Mouse (Mus musculus) splenic B cell, adult 2 months (primary cell): ENCODE measurements at regions not wholly inside any gene's neighbourhood (a gene's known extent, or its start where the extent isn't known, plus 50 kb on each side); places are given as distances from the start of the nearest gene placed in this dataset.

Source experiments
- DNase-seq: peaks from one replicate; pipeline ENCODE4 v3.0.0-alpha.2; 2011; ENCODE audit warnings: low read depth, low spot score
- H3K27me3 ChIP-seq: 2 replicates; pipeline ENCODE4 v1.6.1; 2012; ENCODE audit warnings: mild to moderate bottlenecking, low read length, moderate library complexity, mixed read lengths; ENCODE audit not compliant: control insufficient read depth, poor library complexity, insufficient read depth, severe bottlenecking
- H3K36me3 ChIP-seq: 2 replicates; pipeline ENCODE4 v1.6.1; 2012; ENCODE audit warnings: mild to moderate bottlenecking, low read length, moderate library complexity, mixed read lengths; ENCODE audit not compliant: control insufficient read depth, poor library complexity, insufficient read depth, severe bottlenecking

DNA sequence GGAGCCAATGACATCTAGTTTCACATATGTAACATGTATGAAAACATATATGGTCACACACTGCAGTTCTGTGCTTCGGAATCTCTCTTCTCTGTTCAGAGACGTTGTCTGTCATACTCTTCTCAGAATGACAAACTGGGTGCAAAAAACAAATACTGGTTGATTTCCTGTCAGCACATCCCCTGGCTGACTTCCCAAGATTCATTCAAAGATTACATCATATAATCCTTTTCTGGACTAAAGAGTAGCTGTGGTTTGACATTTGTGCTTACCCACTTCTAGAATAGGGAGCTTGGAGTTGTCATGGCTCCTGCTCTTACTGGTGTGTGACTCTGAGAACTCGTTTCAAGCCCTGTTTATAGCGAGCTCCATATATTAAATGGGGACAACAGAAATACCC lies 85.8 kb upstream of the Tut7 start:
- no peak for DNase-seq
- H3K36me3 ChIP-seq = no peaks in the 10 kb centered on the region
- no peaks in the 10 kb centered on the region for H3K27me3 ChIP-seq

DNA sequence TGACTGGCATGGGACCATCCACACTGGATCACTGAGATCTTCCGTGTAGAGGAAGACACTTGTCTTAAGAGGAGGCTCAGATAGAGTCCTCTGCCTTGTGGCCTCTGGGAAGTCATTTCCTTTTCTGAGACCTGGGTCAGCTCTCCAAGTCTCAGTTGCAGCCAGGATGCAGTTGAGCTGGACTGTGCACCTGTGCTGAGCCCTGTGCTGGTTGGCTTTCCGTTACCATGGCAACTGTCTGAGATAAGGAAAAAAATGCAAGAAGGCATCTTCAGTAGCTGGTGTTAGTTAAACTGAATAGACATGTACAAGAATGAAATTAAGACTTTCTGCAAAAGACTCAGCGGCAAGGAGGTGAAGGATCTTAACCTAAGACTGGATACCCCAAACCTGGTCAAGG lies 82.5 kb upstream of the Tut7 start:
- H3K27me3 ChIP-seq = no peaks in the 10 kb centered on the region
- DNase-seq = no peak

DNA sequence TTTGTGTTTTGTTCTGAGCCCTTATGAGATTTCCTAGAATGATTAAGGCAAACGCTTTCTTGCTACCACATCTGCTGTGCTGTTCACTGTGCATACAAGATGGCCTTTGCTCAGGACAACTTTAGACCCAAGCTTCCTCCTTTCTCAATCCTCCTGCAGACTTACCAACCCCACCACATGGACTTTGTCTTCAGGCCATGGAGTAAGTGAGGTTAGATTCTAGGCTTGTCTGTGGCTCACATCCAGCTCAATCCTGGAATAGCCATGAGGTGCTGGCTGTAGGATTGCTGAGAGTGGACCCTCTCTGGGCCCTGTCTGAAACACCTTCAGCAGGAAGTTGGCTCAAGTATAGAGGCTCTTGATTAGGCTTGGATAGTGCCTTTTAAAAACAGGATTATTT lies 81.5 kb upstream of the Tut7 start:
- no peaks in the 10 kb centered on the region for H3K36me3 ChIP-seq
- DNase-seq = no peak
- no peaks in the 10 kb centered on the region for H3K27me3 ChIP-seq

More for the DNA sequence above, 82.5 kb upstream of the Tut7 start:
- no peaks in the 10 kb centered on the region for H3K36me3 ChIP-seq

DNA sequence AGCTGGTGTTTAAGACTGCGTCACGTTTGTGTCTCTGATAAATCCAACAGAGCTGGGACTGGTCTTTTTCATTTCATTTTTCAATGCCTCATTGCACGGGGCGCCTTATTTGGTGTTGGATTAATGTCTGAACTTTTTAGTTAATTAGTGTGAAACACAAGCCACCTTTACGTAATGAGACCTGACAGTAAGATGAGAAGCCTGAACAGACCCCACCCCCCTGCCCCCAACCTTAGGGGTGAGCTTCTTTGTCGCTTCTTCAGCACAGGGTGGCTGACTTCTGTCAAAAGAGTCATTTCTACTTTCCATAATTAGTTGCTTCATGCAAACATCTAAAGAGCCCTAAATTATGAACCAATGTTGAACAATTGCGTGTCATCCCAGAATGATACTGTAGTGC lies 76.6 kb upstream of the Tut7 start:
- no peak for DNase-seq
- Histone ChIP-seq H3K36me3 (no peaks in the 10 kb centered on the region), H3K27me3 (no peaks in the 10 kb centered on the region)

DNA sequence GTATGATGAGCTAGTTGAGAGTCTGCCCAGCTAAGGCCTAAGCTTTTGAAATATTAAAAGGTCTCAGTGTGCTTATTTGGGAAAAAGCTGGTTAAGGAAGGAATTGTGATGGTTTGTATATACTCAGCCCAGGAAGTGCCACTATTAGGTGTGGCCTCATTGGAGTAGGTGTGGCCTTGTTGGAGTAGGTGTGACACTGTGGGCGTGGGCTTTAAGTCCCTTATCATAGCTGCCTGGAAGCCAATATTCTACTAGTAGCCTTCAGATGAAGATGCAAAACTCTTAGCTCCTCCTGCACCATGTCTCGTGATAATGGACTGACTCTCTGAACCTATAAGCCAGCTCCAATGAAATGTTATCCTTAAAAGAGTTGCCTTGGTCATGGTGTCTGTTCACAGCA lies 72.8 kb upstream of the Tut7 start:
- Histone ChIP-seq H3K27me3 (no peaks in the 10 kb centered on the region), H3K36me3 (no peaks in the 10 kb centered on the region)
- DNase-seq = no peak

DNA sequence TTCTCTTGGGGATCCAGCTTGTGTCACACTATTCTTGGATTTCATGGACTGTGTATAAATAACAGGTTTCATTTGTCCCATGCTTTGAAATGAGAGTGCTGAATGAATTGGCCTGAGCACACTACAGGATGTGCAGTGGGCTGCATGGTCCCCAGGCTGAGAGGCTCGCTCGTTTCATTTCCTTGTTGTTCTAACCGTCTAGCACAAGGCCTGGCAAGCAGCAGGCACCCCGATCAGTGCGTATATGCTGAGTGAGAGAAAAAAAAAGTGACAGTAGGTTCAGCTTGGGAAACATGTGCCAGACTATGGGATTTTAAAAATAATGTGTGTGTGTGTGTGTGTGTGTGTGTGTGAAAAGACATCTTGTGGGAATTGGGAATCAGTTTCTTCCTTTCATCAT lies 71.1 kb upstream of the Tut7 start:
- no peaks in the 10 kb centered on the region for H3K27me3 ChIP-seq
- H3K36me3 ChIP-seq = no peaks in the 10 kb centered on the region
- no peak for DNase-seq

DNA sequence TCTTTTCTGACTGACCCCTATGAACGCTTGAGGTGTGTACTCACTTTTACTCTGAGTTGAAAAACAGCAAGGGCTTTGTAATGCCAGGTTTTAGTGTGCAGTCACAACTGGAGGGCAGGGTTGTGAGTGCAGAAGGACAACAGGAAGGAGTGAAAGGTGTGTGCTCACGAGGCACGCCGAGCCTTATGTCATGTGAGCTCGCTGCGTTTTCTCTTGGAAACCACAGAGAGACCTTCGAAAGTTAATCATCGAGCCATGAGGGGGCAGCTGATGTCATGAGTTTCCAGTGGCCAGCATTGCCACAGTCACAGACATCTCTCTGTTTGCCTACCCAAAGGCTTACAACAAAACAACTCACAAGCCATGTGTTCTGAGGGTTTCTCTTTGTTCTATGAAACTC lies 70.0 kb upstream of the Tut7 start:
- DNase-seq = no peak
- Histone ChIP-seq H3K27me3 (no peaks in the 10 kb centered on the region), H3K36me3 (no peaks in the 10 kb centered on the region)

DNA sequence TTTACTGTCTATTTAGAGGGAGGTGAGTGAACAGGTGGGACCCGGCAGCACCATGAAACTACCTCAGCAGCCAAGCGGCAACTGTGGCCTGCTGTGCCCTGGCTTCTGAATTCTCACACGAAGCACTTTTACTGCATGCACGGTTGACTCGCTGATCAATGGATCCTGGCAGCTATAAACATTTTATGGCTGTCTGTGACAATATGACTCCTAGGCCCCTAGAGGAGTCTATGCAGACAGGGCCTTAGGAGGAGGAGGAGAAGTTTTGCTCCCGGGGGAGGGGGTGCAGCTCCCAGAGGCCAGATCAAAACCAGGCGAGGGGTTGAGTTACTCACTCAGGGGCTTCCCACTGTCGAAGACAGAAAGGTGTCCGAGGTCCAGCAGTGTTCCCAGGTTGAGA lies 69.4 kb upstream of the Tut7 start:
- no peaks in the 10 kb centered on the region for H3K36me3 ChIP-seq
- no peaks in the 10 kb centered on the region for H3K27me3 ChIP-seq
- no peak for DNase-seq

DNA sequence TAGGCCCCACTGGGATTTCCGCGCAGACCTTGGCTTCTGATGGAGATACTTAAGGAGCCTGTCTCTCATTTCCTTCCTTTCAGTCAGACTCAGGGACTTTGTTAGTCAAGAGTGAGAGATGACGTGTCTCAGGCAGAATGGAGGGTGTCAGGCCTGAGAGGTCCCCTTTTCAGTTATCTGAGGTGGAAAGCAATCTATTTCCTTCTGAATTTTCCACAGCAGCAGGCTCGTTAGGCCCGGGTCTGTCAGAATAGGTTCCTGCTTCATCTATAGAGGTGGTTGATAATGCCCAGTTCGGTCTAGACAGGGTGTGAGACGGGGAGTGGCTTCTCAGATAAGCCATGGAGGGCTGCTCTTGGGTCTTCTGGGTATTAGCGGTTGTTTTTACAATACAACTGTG lies 68.8 kb upstream of the Tut7 start:
- no peaks in the 10 kb centered on the region for H3K36me3 ChIP-seq
- H3K27me3 ChIP-seq = no peaks in the 10 kb centered on the region; the same call in 1 of the 2 replicates
- DNase-seq = no peak

DNA sequence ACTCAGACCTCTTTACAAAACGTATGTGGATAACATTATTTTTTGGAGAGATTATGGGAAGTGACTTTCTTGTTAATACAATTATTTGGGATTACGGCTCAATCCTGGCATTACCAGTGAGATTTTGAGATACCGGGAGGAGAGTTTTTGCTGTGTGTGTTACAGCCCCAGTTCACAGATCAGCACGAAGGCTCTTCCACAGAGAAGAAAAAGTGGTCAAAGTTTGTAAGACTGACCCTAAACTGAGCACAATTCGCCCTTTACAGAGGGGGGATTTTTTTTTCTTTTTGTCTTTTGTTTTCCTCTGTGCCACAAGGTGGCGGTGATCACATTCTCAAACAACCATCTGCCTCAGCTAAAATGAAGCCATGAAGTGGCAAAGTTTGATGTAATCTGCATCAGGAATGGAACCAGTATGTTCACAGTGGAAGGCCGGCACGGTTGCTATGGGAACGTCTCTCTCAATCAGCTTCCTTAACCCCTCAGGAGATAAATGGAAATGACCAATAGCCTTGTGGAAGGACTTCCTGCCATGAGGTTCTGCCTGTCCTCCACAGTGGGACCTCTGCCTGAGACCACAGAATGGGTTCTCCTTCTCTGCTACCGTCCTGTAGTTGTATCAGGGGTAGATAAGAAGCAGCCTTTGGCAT lies 66.6 kb upstream of the Tut7 start:
- no peaks in the 10 kb centered on the region; the same call in 1 of the 2 replicates for H3K27me3 ChIP-seq
- no peaks in the 10 kb centered on the region for H3K36me3 ChIP-seq
- no peak for DNase-seq

DNA sequence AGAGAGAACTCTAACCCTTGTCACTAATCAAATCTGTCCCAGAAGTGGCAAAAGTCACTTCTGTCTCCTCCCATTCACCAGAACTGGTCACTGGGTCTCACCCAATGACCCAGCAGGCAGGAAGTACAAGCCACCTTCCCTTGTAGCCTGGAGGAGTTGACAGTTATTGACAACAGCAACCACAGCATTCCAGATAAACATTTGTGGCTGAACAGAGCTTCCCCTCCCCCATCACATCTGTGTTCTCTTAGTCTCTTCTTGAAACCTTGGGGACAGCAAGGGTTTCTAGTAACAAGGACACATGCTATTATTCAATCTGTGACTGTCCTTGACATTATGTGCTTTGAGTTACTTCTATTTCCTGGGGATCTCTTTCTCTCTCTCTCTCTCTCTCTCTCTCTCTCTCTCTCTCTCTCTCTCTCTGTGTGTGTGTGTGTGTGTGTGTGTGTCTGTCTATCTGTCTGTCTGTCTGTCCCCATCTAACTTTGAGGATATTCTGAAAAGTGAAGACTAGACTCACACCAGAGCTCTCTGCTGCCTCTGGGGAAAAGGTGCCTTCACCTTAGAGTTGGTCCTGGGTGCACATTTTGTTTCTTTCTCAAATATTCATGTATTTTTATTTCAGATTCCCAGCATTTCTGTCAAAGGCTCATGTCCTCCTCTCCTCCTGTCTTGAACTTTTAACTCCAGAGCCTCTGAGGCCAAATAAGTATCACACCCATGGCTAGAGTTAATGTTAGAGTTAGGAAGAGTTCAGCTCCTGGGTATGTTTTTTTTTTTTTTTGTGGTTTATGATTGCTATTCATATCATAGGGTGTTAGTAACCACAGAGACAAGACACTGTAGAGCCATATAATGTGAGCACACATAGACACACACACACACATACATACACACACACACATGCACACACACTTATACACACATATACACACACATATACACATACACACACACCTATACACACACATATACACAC lies 65.4 kb upstream of the Tut7 start:
- DNase-seq = no peak
- H3K36me3 ChIP-seq = no peaks in the 10 kb centered on the region
- no peaks in the 10 kb centered on the region; the same call in 1 of the 2 replicates for H3K27me3 ChIP-seq

DNA sequence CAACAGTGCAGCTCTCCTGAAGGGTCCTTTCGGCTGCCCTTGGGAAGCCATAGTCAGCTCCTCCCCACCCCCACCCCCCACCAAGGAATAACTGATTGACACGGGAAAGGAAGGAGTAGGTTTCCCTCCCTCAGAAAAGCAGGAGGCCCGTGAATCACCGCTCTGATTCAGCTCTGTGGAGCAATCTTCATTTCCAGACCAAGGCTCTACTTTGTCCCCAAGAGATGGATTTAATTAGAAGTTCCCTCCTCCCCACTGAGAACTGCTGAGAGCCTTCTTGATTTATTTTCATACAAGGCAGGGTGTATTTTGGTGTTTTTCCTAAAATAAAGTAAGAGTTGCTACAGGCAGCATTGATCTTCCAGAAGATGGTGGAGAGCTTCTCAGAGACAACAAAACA lies 64.4 kb upstream of the Tut7 start:
- Histone ChIP-seq H3K27me3 (no peaks in the 10 kb centered on the region; the same call in 1 of the 2 replicates), H3K36me3 (no peaks in the 10 kb centered on the region)
- DNase-seq = no peak

DNA sequence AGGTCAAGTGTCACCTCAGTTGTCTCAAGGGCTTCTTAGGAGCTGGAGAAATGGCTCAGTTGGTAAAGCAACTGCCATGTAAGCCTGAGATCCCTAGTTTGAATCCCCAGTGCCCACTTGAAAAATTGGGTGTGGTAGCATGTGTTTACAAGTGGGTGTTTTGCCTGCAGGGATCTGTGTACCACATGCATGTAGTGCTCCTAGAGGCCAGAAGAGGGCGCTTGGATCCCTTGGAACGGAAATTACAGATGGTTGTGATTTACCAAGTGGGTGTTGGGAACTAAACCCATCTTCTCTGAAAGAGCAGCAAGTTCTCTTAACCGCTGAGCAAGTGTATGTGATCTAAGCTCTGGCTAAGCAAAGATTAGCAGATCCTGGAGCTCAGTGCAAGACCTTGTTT lies 63.6 kb upstream of the Tut7 start:
- Histone ChIP-seq H3K36me3 (no peaks in the 10 kb centered on the region), H3K27me3 (no peaks in the 10 kb centered on the region; the same call in 1 of the 2 replicates)
- peak; percentile 8 for DNase-seq

DNA sequence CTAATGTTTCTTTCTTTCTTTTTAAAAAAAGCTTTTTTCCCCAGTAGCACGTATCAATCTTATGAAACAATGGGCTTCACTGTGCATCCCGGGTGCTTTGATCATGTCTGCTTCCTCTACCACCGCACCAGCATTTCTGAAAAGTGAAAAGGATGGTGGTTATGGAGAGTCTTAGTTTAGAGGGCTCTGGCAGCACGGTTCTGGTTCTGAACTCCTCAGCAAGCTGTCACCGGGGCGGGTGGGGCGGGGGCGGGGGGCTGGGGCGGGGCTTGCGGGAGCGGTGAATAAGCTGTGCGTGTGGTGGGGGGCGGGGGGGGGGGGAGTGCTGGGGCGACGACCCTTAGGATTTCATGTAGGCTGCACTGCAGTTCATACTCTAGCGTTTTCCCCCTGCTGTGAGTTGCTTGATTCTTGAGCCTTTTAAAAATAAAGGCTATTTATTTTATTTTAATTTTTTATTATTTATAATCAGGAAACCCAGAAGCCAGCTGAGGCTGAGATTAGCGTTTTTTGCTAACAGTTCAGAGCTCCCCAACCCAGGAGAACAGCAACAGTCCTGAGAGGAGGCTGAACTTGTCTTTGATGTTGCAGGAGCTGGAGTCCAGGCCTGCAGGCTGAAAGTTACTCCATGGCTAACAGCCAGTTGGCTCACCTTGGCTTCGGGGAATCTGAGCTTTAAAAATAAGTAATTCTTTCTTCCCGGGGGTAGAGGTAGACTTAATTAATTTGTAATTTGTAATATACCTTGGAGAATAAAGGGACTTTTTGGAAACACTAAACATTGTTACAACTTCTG lies 59.2 kb upstream of the Tut7 start:
- Histone ChIP-seq H3K27me3 (no peaks in the 10 kb centered on the region; the same call in 1 of the 2 replicates), H3K36me3 (no peaks in the 10 kb centered on the region)
- no peak for DNase-seq

DNA sequence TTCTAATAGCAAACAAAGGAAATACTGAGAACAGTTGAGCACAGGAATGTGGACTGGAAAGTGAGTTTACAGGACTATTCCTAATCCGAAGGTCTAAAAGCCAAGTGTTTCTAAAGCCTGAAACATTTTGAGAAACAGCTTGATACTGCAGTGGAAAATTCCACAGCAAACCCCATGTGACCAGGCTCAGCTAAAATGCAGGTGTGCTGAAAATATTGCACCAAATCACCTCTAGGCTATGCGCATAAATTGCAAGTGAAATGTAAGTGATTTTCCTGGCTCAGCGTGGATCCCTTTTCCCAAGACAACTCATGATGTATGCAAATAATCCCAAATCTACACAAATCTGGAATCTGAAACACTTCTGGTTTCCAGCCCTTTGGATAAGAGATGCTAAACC lies 57.1 kb upstream of the Tut7 start:
- Histone ChIP-seq H3K27me3 (no peaks in the 10 kb centered on the region), H3K36me3 (no peaks in the 10 kb centered on the region)
- DNase-seq = no peak
